Mouse (Mus musculus): Measurements from ENCODE around the gene Car1.
"Not testable (repeated sequence)": the region's sequence is repeated elsewhere in the genome, so short reads cannot be mapped to it uniquely, and the experiment has no call there.

The Car1 gene

DNA sequence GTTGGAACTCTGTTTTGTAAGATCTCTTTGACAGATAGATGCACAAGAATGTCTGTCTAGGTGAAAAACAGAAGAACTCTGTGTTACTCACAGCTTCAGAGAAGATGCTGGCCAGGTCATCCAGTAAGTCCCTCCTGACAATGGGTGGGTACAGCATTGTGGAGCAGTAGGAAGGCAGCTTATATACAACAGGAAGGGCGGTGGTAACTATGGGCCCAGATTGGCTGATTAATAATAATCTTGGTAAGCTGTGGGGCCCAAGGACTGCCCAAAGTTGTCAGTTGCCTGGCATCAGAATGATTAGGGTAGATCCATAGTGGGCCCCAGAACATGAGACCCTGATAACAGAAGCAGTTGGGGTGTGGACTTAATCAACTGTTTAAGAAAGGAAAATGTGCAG lies at the start of gene Car1:
Car1 (minus strand) TSS at position 158 of the 400 bp plus-strand sequence.
- no peak for DNase-seq

GRCm38 (mm10) chr3:14857874-14858273 lies 49.7 kb upstream of the Car1 start:
- DNase-seq: no peak

DNA sequence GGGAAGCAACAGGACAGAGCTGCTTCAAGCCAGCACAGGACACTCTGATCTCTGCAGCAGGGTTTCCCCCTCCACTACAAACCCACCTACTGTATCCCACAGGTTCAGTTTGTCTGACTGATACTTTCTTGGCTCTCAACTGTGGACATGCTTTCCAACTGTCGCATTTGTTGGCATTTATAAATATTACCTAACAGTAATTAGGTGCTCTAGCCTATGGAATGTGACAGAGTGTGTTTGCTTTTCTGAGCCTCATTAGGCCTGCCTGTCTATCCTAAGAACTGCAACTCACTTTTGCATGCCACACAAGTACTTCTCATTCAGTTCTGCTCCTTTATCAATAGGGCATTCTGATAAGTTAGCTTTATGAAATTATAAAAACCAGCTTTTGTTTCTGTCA lies 46.3 kb upstream of the Car1 start:
- DNase-seq: no peak

- no peak for DNase-seq
These were observed 45.8 kb upstream of the Car1 start for GRCm38 (mm10) chr3:14853966-14854365.

GRCm38 (mm10) chr3:14848587-14849254 lies 40.6 kb upstream of the Car1 start:
- no peak for DNase-seq

- no peak for DNase-seq
These were observed 31.4 kb upstream of the Car1 start for GRCm38 (mm10) chr3:14839466-14840118.

DNA sequence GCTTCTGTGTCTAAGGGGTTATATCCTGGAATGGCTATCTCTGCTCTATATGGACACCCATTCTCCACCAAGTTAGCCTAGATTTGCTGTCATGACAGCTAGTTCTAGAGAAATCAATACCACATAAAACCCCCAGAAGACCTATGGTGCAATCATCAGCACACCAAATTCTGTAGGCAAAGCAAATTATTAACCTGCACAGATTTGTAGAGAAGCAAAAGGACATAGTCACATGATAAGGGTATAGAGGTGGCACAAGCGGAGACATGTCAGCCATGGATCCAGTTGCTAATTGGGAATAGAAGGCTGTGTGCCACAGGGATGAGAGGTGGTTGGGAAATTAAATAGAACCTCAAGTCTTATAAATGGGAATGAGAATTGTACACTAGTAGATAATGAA lies 30.8 kb upstream of the Car1 start:
- no peak for DNase-seq

- peak; percentile 47 for DNase-seq
These were observed 24.6 kb upstream of the Car1 start for GRCm38 (mm10) chr3:14832766-14833165.

DNA sequence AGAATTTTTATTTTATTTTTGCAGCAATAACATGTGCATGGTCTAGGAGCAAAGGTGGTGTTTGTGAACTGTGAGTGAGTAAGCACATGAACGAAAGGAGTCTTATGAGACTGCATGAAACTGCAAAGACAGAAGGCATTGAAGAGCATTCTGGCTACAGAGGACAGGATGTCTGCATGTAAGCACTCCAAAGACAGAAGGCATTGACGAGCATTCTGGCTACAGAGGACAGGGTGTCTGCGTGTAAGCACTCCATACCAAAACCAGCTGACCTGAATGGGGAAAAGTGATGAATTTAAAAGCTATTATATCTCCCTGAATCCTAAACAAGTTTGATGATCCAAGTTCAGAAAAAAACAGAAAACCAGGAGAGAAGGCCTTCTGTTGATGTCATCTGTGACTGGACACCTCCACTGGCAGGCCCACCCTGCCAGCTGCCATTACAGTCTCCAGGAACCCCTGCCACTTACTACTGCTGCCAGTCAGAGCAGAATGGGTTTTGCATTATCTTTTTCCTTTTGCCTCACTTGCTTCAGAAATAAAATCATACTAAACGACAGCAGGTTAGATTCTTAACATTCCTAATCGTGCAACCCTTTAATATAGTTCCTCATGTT lies 23.2 kb upstream of the Car1 start:
- DNase-seq: no peak

DNA sequence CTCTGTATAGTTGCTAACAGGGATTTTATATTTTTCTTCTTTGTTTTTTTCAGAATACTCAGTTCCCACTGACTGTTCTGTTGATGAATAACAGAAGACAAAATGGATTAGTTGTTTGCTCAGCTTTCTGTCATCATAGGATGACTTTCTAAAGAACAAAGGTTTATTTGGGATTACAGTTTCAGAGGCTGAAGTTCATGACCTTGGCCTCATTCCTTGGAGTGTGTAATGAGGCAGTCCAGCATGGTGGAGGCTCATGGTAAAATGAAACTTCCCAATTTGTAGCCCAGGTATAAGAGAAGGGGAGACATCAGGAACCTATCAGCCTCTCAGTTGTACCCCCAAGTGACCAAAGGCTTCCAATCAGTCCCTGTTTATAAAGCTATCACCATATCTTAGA lies 20.7 kb upstream of the Car1 start:
- no peak for DNase-seq

DNA sequence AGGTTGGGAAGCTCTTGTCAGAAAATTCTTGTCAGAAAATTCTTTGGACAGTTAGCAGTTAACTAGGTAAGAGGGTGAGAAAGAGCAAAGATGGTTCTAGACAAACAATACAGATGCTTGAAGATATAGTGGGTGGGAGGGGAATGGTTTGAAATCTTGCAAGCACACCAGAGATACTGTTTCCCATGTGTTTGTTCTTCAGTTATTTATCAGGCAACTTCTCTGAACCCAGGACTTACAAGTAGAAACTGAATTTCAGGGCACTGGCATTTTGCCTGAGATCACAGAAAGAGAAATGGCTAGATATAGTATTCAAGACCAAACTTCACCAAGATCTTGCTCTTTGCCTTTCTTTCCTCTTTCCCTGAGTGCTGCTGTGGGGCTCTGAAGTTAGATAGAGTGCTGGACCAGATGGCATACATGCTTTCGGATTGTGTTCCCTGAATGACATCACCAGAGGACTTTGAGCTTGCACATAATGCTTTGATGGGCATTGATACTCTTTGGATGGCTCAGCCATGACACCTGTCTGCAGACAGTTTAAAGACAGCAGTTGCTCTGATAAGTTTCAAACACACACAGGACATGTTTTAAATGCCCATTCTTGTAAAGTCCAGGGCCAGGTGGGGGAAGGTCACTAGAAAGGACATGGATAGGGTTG lies 11.8 kb upstream of the Car1 start:
- DNase-seq: no peak

- DNase-seq: not testable (repeated sequence)
These were observed 7.2 kb upstream of the Car1 start for GRCm38 (mm10) chr3:14815396-14815795.

- DNase-seq: no peak
These were observed 1.5 kb downstream of the Car1 start for GRCm38 (mm10) chr3:14806702-14807101.

DNA sequence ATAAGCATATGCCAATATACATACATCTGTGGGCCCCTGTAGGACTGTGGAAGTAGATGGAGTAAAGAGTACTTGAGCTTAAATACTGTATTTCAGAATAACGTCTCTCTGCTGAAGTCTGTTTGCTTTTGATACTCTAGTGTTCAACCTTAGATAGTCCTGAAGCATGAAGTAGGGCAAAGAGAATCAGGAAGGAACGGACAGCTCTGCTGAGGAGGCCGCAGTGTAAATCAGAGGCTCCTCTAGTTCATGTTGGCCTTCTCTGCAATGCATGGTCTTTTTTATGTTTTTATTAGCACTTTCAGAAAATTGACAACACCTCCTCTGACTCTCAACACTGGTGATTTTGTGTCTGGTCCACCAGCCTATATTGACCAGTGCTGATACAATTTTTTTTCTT lies 2.2 kb downstream of the Car1 start:
- DNase-seq: no peak

- DNase-seq: no peak
These were observed 3.3 kb downstream of the Car1 start for GRCm38 (mm10) chr3:14804906-14805305.

- DNase-seq: no peak
These were observed 11.1 kb downstream of the Car1 start for GRCm38 (mm10) chr3:14797069-14797468.

DNA sequence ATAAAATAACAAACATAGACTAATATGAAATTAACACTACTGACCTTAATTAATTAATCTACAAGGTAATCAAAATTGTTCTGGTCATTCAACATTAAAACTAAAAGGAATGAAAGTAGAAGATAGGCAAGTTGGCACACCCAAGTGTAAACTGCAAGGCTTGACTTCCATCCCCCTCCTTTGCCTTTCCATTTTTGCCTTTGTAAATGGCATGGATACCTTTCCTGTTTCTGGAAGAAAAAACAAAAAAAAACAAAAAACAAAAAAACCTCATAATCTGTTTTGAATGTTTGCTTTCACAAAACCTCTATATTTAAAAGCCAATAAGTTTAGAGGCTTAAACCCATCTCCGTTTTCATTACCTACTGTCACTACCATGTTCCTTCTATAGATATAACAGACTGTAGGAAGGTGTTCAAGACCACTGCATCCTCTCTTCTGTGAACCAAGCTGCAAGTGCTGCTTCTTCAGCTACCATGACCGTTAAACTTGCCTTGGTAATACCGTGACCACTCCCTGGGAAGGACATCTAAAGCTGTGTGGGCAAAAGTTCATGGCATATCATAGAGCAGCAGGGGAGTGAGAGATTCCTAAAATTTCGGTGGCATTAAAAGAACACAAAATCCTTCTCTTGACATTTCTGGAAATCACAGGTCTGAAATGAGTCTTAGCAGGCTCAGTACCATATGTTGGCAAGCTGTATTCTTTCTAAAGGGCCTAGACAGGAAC lies 12.7 kb downstream of the Car1 start:
- no peak for DNase-seq

DNA sequence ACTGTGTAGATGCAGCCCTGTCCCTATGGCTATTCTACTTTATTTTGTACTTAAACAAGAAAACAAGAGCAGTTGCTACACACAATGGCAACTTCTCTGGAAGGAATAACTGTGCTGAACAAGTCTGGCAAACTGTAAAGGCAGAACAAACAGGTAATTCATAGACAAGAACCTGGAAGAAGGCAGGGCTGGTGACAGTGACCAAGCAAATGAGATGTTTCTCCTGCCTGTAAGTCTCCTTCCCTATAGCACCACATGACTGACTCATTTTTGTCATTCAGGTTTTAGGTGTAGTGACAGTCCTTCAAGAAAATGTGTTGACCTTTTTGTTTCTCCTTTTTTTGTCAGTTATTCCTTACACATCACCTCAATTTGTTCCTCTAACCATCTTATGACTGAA lies 16.1 kb downstream of the Car1 start:
- no peak for DNase-seq

- no peak for DNase-seq
These were observed 20.6 kb downstream of the Car1 start for GRCm38 (mm10) chr3:14787607-14788006.

DNA sequence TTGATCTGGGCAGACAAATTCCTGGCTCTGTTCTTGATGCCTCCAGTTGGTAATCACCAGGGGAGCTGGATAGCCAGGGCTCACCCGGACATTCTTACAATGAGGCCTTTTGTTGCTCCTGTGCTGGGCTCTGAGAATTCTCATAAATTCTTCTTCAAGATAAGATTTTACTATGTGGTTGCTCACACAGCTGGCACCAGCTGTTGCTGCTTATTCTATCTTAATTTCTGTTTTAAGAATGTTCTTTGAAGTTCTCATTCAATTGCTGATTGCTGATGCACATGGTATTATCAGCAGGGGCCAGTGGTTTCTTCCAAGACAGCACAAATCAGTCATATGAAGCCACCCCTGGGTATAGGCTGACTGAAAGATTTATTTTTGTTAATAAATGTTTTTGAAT lies 21.0 kb downstream of the Car1 start:
- peak; percentile 46 for DNase-seq

GRCm38 (mm10) chr3:14786551-14787079 lies 21.6 kb downstream of the Car1 start:
- no peak for DNase-seq

DNA sequence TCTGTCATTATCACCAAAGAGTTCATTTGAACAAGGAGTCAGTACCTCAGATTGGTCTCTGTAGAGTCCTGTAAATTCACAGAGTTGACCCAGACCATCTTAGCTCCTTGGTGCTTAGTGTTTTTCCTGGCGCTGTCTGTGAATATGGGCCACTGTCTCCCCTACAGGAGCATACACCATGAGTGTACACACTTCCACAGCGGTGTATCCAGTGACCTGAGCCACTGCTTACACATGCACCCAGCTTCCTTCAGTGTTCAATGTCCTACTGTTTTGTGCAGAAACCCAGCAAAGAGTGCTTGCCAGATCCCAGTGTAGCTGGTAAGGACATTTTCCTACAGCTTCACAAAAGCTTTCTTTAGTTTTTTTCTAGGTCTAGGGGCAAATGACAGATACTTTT lies 22.8 kb downstream of the Car1 start:
- no peak for DNase-seq

DNA sequence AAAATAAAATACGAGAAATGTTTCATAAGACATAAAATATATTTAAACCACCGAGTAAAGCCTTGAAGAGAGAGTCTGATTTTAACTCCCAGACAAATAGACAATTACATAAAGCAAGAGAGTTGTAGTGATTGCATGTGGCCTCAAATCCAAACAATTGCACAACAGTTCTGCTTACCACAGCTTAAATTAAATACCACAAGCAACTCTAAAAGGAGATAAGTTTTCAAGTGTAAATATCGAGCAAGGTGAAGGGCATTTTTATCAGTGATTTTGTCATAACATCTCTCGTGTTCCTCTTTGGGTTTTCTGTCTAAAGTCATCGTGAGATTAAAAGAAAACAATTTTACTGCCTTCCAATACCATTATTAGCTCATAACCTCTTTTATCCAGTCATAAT lies 25.0 kb downstream of the Car1 start:
- not testable (repeated sequence) for DNase-seq

Data from lung, postnatal 36 days (tissue).